Mouse (Mus musculus): ENCODE measurements around the gene Styxl1. TPM values are rescaled to one million over a fixed set of nuclear protein-coding genes. Genes with fewer than 3 reads are reported as not detected.

Styxl1 gene
- polyA plus RNA-seq, 1 experiment: 0.07 TPM

- H3K36me3 ChIP-seq (ENCODE audit: control insufficient read depth, insufficient read depth): peaks cover 17% of the 10 kb centered on the region
- H3K27me3 ChIP-seq (ENCODE audit: control insufficient read depth, insufficient read depth, insufficient read length): no peaks in the 10 kb centered on the region
- H3K4me2 ChIP-seq (ENCODE audit: low read depth): peak within 1 kb of the TSS; percentile 92
- H3K4me3 ChIP-seq: peak within 1 kb of the TSS; percentile 99
- H3ac ChIP-seq (ENCODE audit: control insufficient read depth, insufficient read length): peak within 1 kb of the TSS; percentile 67
- H3K79me2 ChIP-seq (ENCODE audit: control insufficient read depth, insufficient read depth): peaks cover 38% of the 10 kb centered on the region
- TF ChIP-seq POLR2A (IDR thresholded peaks at IDR 0.05; ENCODE audit: insufficient read length, low read depth) (peak; percentile 99), SRF (IDR thresholded peaks at IDR 0.05; ENCODE audit: control insufficient read depth, insufficient read length, low read depth) (peak; percentile 47), POLR2AphosphoS2 (IDR thresholded peaks at IDR 0.05; ENCODE audit: insufficient read length, low read depth) (peak; percentile 98), MYOD1 (IDR thresholded peaks at IDR 0.05; ENCODE audit: control insufficient read depth in 1 of 3, insufficient read length in 2 of 3, low read depth in 2 of 3) (no peak), MYOG (IDR thresholded peaks at IDR 0.05; ENCODE audit: control insufficient read depth in 1 of 3, insufficient read depth in 1 of 3, insufficient read length in 2 of 3, low read depth in 2 of 3) (no peak), CEBPB (IDR thresholded peaks at IDR 0.05; ENCODE audit: insufficient read depth, poor library complexity, severe bottlenecking) (no peak), TCF12 (IDR thresholded peaks at IDR 0.05; ENCODE audit: insufficient read depth, poor library complexity, severe bottlenecking) (no peak), REST (IDR thresholded peaks at IDR 0.05; ENCODE audit: insufficient read depth, insufficient read length) (peak; percentile 39)
These were observed 573 bp upstream of the Styxl1 start, which contains the start of gene Mdh2 for GRCm38 (mm10) chr5:135778471-135779445. Mdh2 (plus strand) TSS chr5:135778480.

GRCm38 (mm10) chr5:135776546-135776945 lies 1.6 kb downstream of the Styxl1 start:
- H3K27me3 ChIP-seq (ENCODE audit: control insufficient read depth, insufficient read depth, insufficient read length): no peaks in the 10 kb centered on the region
- no peak for TF ChIP-seq MAX (IDR thresholded peaks at IDR 0.05; ENCODE audit: low read depth)
- TF ChIP-seq CEBPB (IDR thresholded peaks at IDR 0.05; ENCODE audit: insufficient read depth, poor library complexity, severe bottlenecking): no peak
- no peak for TF ChIP-seq POLR2AphosphoS2 (IDR thresholded peaks at IDR 0.05; ENCODE audit: insufficient read length, low read depth)
- no peak for TF ChIP-seq TCF3 (IDR thresholded peaks at IDR 0.05; ENCODE audit: insufficient read length, low read depth)
- TF ChIP-seq SRF (IDR thresholded peaks at IDR 0.05; ENCODE audit: control insufficient read depth, insufficient read length, low read depth): no peak
- no peak for TF ChIP-seq E2F4 (IDR thresholded peaks at IDR 0.05; ENCODE audit: insufficient read depth)
- no peak for TF ChIP-seq POLR2A (IDR thresholded peaks at IDR 0.05; ENCODE audit: insufficient read length, low read depth)
- TF ChIP-seq USF1 (IDR thresholded peaks at IDR 0.05; ENCODE audit: low read depth): no peak
- TF ChIP-seq REST (IDR thresholded peaks at IDR 0.05; ENCODE audit: insufficient read depth, insufficient read length): no peak
- H3K4me3 ChIP-seq: no peak overlapping the region
- peaks cover 8% of the 10 kb centered on the region for H3K36me3 ChIP-seq (ENCODE audit: control insufficient read depth, insufficient read depth)
- H3ac ChIP-seq (ENCODE audit: control insufficient read depth, insufficient read length): no peak overlapping the region
- H3K4me2 ChIP-seq (ENCODE audit: low read depth): no peak overlapping the region
- H3K79me2 ChIP-seq (ENCODE audit: control insufficient read depth, insufficient read depth): peaks cover 30% of the 10 kb centered on the region

- no peaks in the 10 kb centered on the region for H3K79me2 ChIP-seq (ENCODE audit: control insufficient read depth, insufficient read depth)
- no peaks in the 10 kb centered on the region for H3K36me3 ChIP-seq (ENCODE audit: control insufficient read depth, insufficient read depth)
- no peak overlapping the region for H3ac ChIP-seq (ENCODE audit: control insufficient read depth, insufficient read length)
- no peak overlapping the region for H3K4me2 ChIP-seq (ENCODE audit: low read depth)
- H3K4me3 ChIP-seq: no peak overlapping the region
- no peak for TF ChIP-seq MAX (IDR thresholded peaks at IDR 0.05; ENCODE audit: low read depth)
- no peak for TF ChIP-seq CEBPB (IDR thresholded peaks at IDR 0.05; ENCODE audit: insufficient read depth, poor library complexity, severe bottlenecking)
- no peak for TF ChIP-seq MYOG (IDR thresholded peaks at IDR 0.05; ENCODE audit: control insufficient read depth in 1 of 3, insufficient read depth in 1 of 3, insufficient read length in 2 of 3, low read depth in 2 of 3)
- no peak for TF ChIP-seq TCF12 (IDR thresholded peaks at IDR 0.05; ENCODE audit: insufficient read depth, poor library complexity, severe bottlenecking)
- TF ChIP-seq REST (IDR thresholded peaks at IDR 0.05; ENCODE audit: insufficient read depth, insufficient read length): no peak
- TF ChIP-seq MYOD1 (IDR thresholded peaks at IDR 0.05; ENCODE audit: control insufficient read depth in 1 of 3, insufficient read length in 2 of 3, low read depth in 2 of 3): no peak
- no peak for TF ChIP-seq POLR2A (IDR thresholded peaks at IDR 0.05; ENCODE audit: insufficient read length, low read depth)
- no peak for TF ChIP-seq USF1 (IDR thresholded peaks at IDR 0.05; ENCODE audit: low read depth)
- no peak for TF ChIP-seq SRF (IDR thresholded peaks at IDR 0.05; ENCODE audit: control insufficient read depth, insufficient read length, low read depth)
- TF ChIP-seq POLR2AphosphoS2 (IDR thresholded peaks at IDR 0.05; ENCODE audit: insufficient read length, low read depth): no peak
- no peak for TF ChIP-seq E2F4 (IDR thresholded peaks at IDR 0.05; ENCODE audit: insufficient read depth)
- no peak for TF ChIP-seq TCF3 (IDR thresholded peaks at IDR 0.05; ENCODE audit: insufficient read length, low read depth)
- peaks cover 3% of the 10 kb centered on the region for H3K27me3 ChIP-seq (ENCODE audit: control insufficient read depth, insufficient read depth, insufficient read length)
These were observed 5.7 kb downstream of the Styxl1 start for GRCm38 (mm10) chr5:135772519-135772918.

- no peak overlapping the region for H3K4me3 ChIP-seq
These were observed 13.2 kb downstream of the Styxl1 start for GRCm38 (mm10) chr5:135764971-135765370.

More at GRCm38 (mm10) chr5:135764971-135765370, 13.2 kb downstream of the Styxl1 start:
- no peaks in the 10 kb centered on the region for H3K36me3 ChIP-seq (ENCODE audit: control insufficient read depth, insufficient read depth)
- H3K27me3 ChIP-seq (ENCODE audit: control insufficient read depth, insufficient read depth, insufficient read length): peaks cover 3% of the 10 kb centered on the region
- no peaks in the 10 kb centered on the region for H3K79me2 ChIP-seq (ENCODE audit: control insufficient read depth, insufficient read depth)
- no peak for TF ChIP-seq POLR2A (IDR thresholded peaks at IDR 0.05; ENCODE audit: insufficient read length, low read depth)
- TF ChIP-seq E2F4 (IDR thresholded peaks at IDR 0.05; ENCODE audit: insufficient read depth): no peak
- TF ChIP-seq USF1 (IDR thresholded peaks at IDR 0.05; ENCODE audit: low read depth): no peak
- peak in 1 of 3 experiments; percentile 10 for TF ChIP-seq MYOD1 (IDR thresholded peaks at IDR 0.05; ENCODE audit: control insufficient read depth in 1 of 3, insufficient read length in 2 of 3, low read depth in 2 of 3)
- TF ChIP-seq SRF (IDR thresholded peaks at IDR 0.05; ENCODE audit: control insufficient read depth, insufficient read length, low read depth): no peak
- no peak overlapping the region for H3ac ChIP-seq (ENCODE audit: control insufficient read depth, insufficient read length)
- H3K4me2 ChIP-seq (ENCODE audit: low read depth): no peak overlapping the region

All from myocyte (in vitro differentiated cells).